Mouse (Mus musculus): ENCODE results near the gene Cnnm2. TPM values are rescaled to one million over a fixed set of nuclear protein-coding genes. Genes with fewer than 3 reads are reported as not detected.

Cnnm2 gene
- polyA plus RNA-seq, 1 experiment: 7.4 TPM

- over 99% methylated on average over 7 of the region's 7 CpGs for WGBS
- Histone ChIP-seq H3K4me1 (replicated peaks; ENCODE audit: control insufficient read depth, insufficient read depth, low read length) (no peaks in the 10 kb centered on the region), H3K4me3 (ENCODE audit: control insufficient read depth, insufficient read depth, low read length) (no peak overlapping the region), H3K27ac (ENCODE audit: control insufficient read depth, insufficient read depth, low read length) (no peak overlapping the region), H3K36me3 (ENCODE audit: control insufficient read depth, insufficient read depth, low read length) (no peaks in the 10 kb centered on the region), H3K27me3 (ENCODE audit: control insufficient read depth, insufficient read depth, low read length) (no peaks in the 10 kb centered on the region)
- TF ChIP-seq POLR2A (IDR thresholded peaks at IDR 0.05; ENCODE audit: control insufficient read depth, extremely low read depth, insufficient read depth, low read length, poor library complexity) (no peak), CTCF (IDR thresholded peaks at IDR 0.05; ENCODE audit: borderline replicate concordance, control insufficient read depth, extremely low read depth, insufficient read depth, low read length, poor library complexity) (no peak)
- no peak for DNase-seq
Measured at GRCm38 (mm10) chr19:46801492-46801891, 40.1 kb downstream of the Cnnm2 start.

- H3K27ac ChIP-seq (ENCODE audit: control insufficient read depth, insufficient read depth, low read length): no peak overlapping the region
- DNase-seq: no peak
- no peak overlapping the region for H3K4me3 ChIP-seq (ENCODE audit: control insufficient read depth, insufficient read depth, low read length)
- WGBS: 97% methylated on average over 9 of the region's 9 CpGs
- no peaks in the 10 kb centered on the region for H3K27me3 ChIP-seq (ENCODE audit: control insufficient read depth, insufficient read depth, low read length)
- H3K4me1 ChIP-seq (replicated peaks; ENCODE audit: control insufficient read depth, insufficient read depth, low read length): no peaks in the 10 kb centered on the region
- TF ChIP-seq POLR2A (IDR thresholded peaks at IDR 0.05; ENCODE audit: control insufficient read depth, extremely low read depth, insufficient read depth, low read length, poor library complexity): no peak
- TF ChIP-seq CTCF (IDR thresholded peaks at IDR 0.05; ENCODE audit: borderline replicate concordance, control insufficient read depth, extremely low read depth, insufficient read depth, low read length, poor library complexity): no peak
- H3K36me3 ChIP-seq (ENCODE audit: control insufficient read depth, insufficient read depth, low read length): no peaks in the 10 kb centered on the region
Measured at GRCm38 (mm10) chr19:46802306-46802705, 40.9 kb downstream of the Cnnm2 start.

GRCm38 (mm10) chr19:46803732-46804131 is 42.3 kb downstream of the Cnnm2 start:
- DNase-seq: no peak
- Histone ChIP-seq H3K27me3 (ENCODE audit: control insufficient read depth, insufficient read depth, low read length) (no peaks in the 10 kb centered on the region), H3K4me1 (replicated peaks; ENCODE audit: control insufficient read depth, insufficient read depth, low read length) (no peaks in the 10 kb centered on the region), H3K36me3 (ENCODE audit: control insufficient read depth, insufficient read depth, low read length) (no peaks in the 10 kb centered on the region), H3K27ac (ENCODE audit: control insufficient read depth, insufficient read depth, low read length) (no peak overlapping the region), H3K4me3 (ENCODE audit: control insufficient read depth, insufficient read depth, low read length) (no peak overlapping the region)
- 95% methylated on average over 2 of the region's 2 CpGs for WGBS
- no peak for TF ChIP-seq CTCF (IDR thresholded peaks at IDR 0.05; ENCODE audit: borderline replicate concordance, control insufficient read depth, extremely low read depth, insufficient read depth, low read length, poor library complexity)
- no peak for TF ChIP-seq POLR2A (IDR thresholded peaks at IDR 0.05; ENCODE audit: control insufficient read depth, extremely low read depth, insufficient read depth, low read length, poor library complexity)

- H3K4me3 ChIP-seq (ENCODE audit: control insufficient read depth, insufficient read depth, low read length): no peak overlapping the region
- TF ChIP-seq POLR2A (IDR thresholded peaks at IDR 0.05; ENCODE audit: control insufficient read depth, extremely low read depth, insufficient read depth, low read length, poor library complexity) (no peak), CTCF (IDR thresholded peaks at IDR 0.05; ENCODE audit: borderline replicate concordance, control insufficient read depth, extremely low read depth, insufficient read depth, low read length, poor library complexity) (no peak)
- no peak overlapping the region for H3K27ac ChIP-seq (ENCODE audit: control insufficient read depth, insufficient read depth, low read length)
- no peaks in the 10 kb centered on the region for H3K4me1 ChIP-seq (replicated peaks; ENCODE audit: control insufficient read depth, insufficient read depth, low read length)
- no peaks in the 10 kb centered on the region for H3K36me3 ChIP-seq (ENCODE audit: control insufficient read depth, insufficient read depth, low read length)
- DNase-seq: no peak
- no peaks in the 10 kb centered on the region for H3K27me3 ChIP-seq (ENCODE audit: control insufficient read depth, insufficient read depth, low read length)
- whole genome bisulfite sequencing: 97% methylated on average over 6 of the region's 6 CpGs
Measured at GRCm38 (mm10) chr19:46804751-46805150, 43.4 kb downstream of the Cnnm2 start.

GRCm38 (mm10) chr19:46805933-46806688 is 44.7 kb downstream of the Cnnm2 start:
- 88% methylated on average over 9 of the region's 9 CpGs for WGBS
- Histone ChIP-seq H3K27ac (ENCODE audit: control insufficient read depth, insufficient read depth, low read length) (no peak overlapping the region), H3K27me3 (ENCODE audit: control insufficient read depth, insufficient read depth, low read length) (no peaks in the 10 kb centered on the region)

GRCm38 (mm10) chr19:46808261-46808660 is 46.9 kb downstream of the Cnnm2 start:
- no peaks in the 10 kb centered on the region for H3K27me3 ChIP-seq (ENCODE audit: control insufficient read depth, insufficient read depth, low read length)
- no peaks in the 10 kb centered on the region for H3K4me1 ChIP-seq (replicated peaks; ENCODE audit: control insufficient read depth, insufficient read depth, low read length)
- DNase-seq: no peak
- H3K4me3 ChIP-seq (ENCODE audit: control insufficient read depth, insufficient read depth, low read length): no peak overlapping the region
- H3K27ac ChIP-seq (ENCODE audit: control insufficient read depth, insufficient read depth, low read length): no peak overlapping the region
- WGBS: 93% methylated on average over 5 of the region's 5 CpGs
- H3K36me3 ChIP-seq (ENCODE audit: control insufficient read depth, insufficient read depth, low read length): no peaks in the 10 kb centered on the region
- TF ChIP-seq CTCF (IDR thresholded peaks at IDR 0.05; ENCODE audit: borderline replicate concordance, control insufficient read depth, extremely low read depth, insufficient read depth, low read length, poor library complexity): no peak
- no peak for TF ChIP-seq POLR2A (IDR thresholded peaks at IDR 0.05; ENCODE audit: control insufficient read depth, extremely low read depth, insufficient read depth, low read length, poor library complexity)

More at GRCm38 (mm10) chr19:46805933-46806688, 44.7 kb downstream of the Cnnm2 start:
- no peaks in the 10 kb centered on the region for H3K36me3 ChIP-seq (ENCODE audit: control insufficient read depth, insufficient read depth, low read length)
- no peak for DNase-seq
- TF ChIP-seq POLR2A (IDR thresholded peaks at IDR 0.05; ENCODE audit: control insufficient read depth, extremely low read depth, insufficient read depth, low read length, poor library complexity): no peak
- no peaks in the 10 kb centered on the region for H3K4me1 ChIP-seq (replicated peaks; ENCODE audit: control insufficient read depth, insufficient read depth, low read length)
- no peak overlapping the region for H3K4me3 ChIP-seq (ENCODE audit: control insufficient read depth, insufficient read depth, low read length)

GRCm38 (mm10) chr19:46809031-46809430 is 47.6 kb downstream of the Cnnm2 start:
- over 99% methylated on average over 5 of the region's 5 CpGs for WGBS
- DNase-seq: no peak
- H3K27me3 ChIP-seq (ENCODE audit: control insufficient read depth, insufficient read depth, low read length): no peaks in the 10 kb centered on the region

More at GRCm38 (mm10) chr19:46809031-46809430, 47.6 kb downstream of the Cnnm2 start:
- H3K27ac ChIP-seq (ENCODE audit: control insufficient read depth, insufficient read depth, low read length): no peak overlapping the region
- H3K4me1 ChIP-seq (replicated peaks; ENCODE audit: control insufficient read depth, insufficient read depth, low read length): no peaks in the 10 kb centered on the region
- TF ChIP-seq CTCF (IDR thresholded peaks at IDR 0.05; ENCODE audit: borderline replicate concordance, control insufficient read depth, extremely low read depth, insufficient read depth, low read length, poor library complexity) (no peak), POLR2A (IDR thresholded peaks at IDR 0.05; ENCODE audit: control insufficient read depth, extremely low read depth, insufficient read depth, low read length, poor library complexity) (no peak)
- H3K4me3 ChIP-seq (ENCODE audit: control insufficient read depth, insufficient read depth, low read length): no peak overlapping the region
- H3K36me3 ChIP-seq (ENCODE audit: control insufficient read depth, insufficient read depth, low read length): no peaks in the 10 kb centered on the region
